Mouse (Mus musculus) forebrain, embryonic 15.5 days (tissue): ENCODE data around the gene Thbs4. TPM values are rescaled to one million over a fixed set of nuclear protein-coding genes. Genes with fewer than 3 reads are reported as not detected.
A peak's percentile ranks its signal among the peaks of the same experiment; 100 is the strongest.

Experiments used
- ATAC-seq: fragments of 200-750 bp; cut with Nextera tagmentation; replicated peaks from 2 replicates; pipeline ENCODE4 v1.8.0; 2017; ENCODE audit warnings: mild to moderate bottlenecking, moderate TSS enrichment, moderate library complexity
- H3K27ac ChIP-seq: fragments of 300-500 bp; sonication (generic); replicated peaks from 2 replicates; pipeline ENCODE4 v1.5.1; 2015; ENCODE audit warnings: mild to moderate bottlenecking, inconsistent platforms
- H3K27me3 ChIP-seq: fragments of 300-500 bp; sonication (generic); 2 replicates; pipeline ENCODE4 v1.6.1; 2015; ENCODE audit warnings: inconsistent platforms
- H3K36me3 ChIP-seq: fragments of 300-500 bp; sonication (generic); 2 replicates; pipeline ENCODE4 v1.6.1; 2015; ENCODE audit warnings: mild to moderate bottlenecking, inconsistent platforms
- H3K4me1 ChIP-seq: fragments of 300-500 bp; sonication (generic); 2 replicates; pipeline ENCODE4 v1.6.1; 2015; ENCODE audit warnings: inconsistent platforms
- H3K4me2 ChIP-seq: fragments of 300-500 bp; sonication (generic); replicated peaks from 2 replicates; pipeline ENCODE4 v1.6.1; 2015; ENCODE audit warnings: mild to moderate bottlenecking, inconsistent platforms
- H3K4me3 ChIP-seq: fragments of 300-500 bp; sonication (generic); 2 replicates; pipeline ENCODE4 v1.5.1; 2015; ENCODE audit warnings: mild to moderate bottlenecking, inconsistent platforms
- H3K9ac ChIP-seq: fragments of 300-500 bp; sonication (generic); replicated peaks from 2 replicates; pipeline ENCODE4 v1.6.1; 2015; ENCODE audit warnings: mild to moderate bottlenecking, inconsistent platforms
- H3K9me3 ChIP-seq: fragments of 300-500 bp; sonication (generic); 2 replicates; pipeline ENCODE4 v1.6.1; 2016; ENCODE audit warnings: inconsistent platforms
- WGBS: fragments of 180-500 bp; shearing (Covaris S2); methylation state at CpG from one replicate; pipeline ENCODE4 v1.1.7; 2015; ENCODE audit warnings: mixed read lengths; 5-methylcytosine and 5-hydroxymethylcytosine counted together
- polyA plus RNA-seq: library from polyadenylated mRNA; unstranded; fragments of >200 nt; fragmentation: Nextera tagmentation; extraction: Ambion mirVana; gene quantifications from 2 replicates; pipeline ENCODE4 v1.2.1, GENCODE M21; 2015

The Thbs4 gene
- polyA plus RNA-seq, 1 experiment from 2014 or later: 1.5 TPM

- H3K36me3 ChIP-seq: no peaks in the 10 kb centered on the region
- no peak overlapping the region for H3K27ac ChIP-seq
- H3K4me1 ChIP-seq: no peaks in the 10 kb centered on the region
- no peaks in the 10 kb centered on the region for H3K9me3 ChIP-seq
- H3K4me2 ChIP-seq: no peak overlapping the region
- H3K9ac ChIP-seq: no peak overlapping the region
- WGBS: 90% methylated on average over 3 of the region's 3 CpGs
- no peaks in the 10 kb centered on the region for H3K27me3 ChIP-seq
- H3K4me3 ChIP-seq: no peak overlapping the region
- ATAC-seq: no peak
Observed at GRCm38 (mm10) chr13:92784311-92784710, 10.3 kb downstream of the Thbs4 start.

- Histone ChIP-seq H3K27ac (no peak overlapping the region), H3K36me3 (no peaks in the 10 kb centered on the region), H3K9ac (no peak overlapping the region), H3K9me3 (no peaks in the 10 kb centered on the region), H3K4me1 (no peaks in the 10 kb centered on the region), H3K27me3 (no peaks in the 10 kb centered on the region), H3K4me3 (no peak overlapping the region), H3K4me2 (no peak overlapping the region)
- WGBS: 88% methylated on average over 4 of the region's 4 CpGs
- no peak for ATAC-seq
Observed at GRCm38 (mm10) chr13:92783551-92783950, 11.1 kb downstream of the Thbs4 start.

DNA sequence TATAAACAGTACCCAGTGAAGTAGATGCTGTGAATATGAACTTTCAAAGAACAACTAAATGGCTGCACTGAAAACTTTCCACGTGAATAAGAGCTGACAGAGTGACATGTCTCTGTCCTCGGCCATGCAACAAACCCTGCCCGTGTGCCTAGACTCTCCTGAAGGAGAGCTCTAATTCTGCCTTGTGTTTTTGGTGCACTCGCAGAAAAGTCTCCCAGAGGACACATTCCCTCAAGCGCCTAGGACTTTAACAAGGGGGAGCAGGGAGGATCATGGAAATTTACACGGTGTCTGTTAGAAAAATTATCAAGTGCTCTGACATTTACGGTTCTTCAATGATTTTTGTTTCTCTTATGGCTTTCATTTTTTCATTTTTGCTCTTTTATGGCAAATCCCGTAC lies 13.7 kb downstream of the Thbs4 start:
- no peaks in the 10 kb centered on the region for H3K27me3 ChIP-seq
- H3K27ac ChIP-seq: no peak overlapping the region
- ATAC-seq: no peak
- H3K9me3 ChIP-seq: no peaks in the 10 kb centered on the region
- H3K36me3 ChIP-seq: no peaks in the 10 kb centered on the region
- H3K4me2 ChIP-seq: no peak overlapping the region
- 82% methylated on average over 8 of the region's 8 CpGs for WGBS
- no peaks in the 10 kb centered on the region for H3K4me1 ChIP-seq
- H3K4me3 ChIP-seq: no peak overlapping the region
- H3K9ac ChIP-seq: no peak overlapping the region

GRCm38 (mm10) chr13:92780076-92780475 lies 14.5 kb downstream of the Thbs4 start:
- no peak overlapping the region for H3K4me3 ChIP-seq

GRCm38 (mm10) chr13:92778642-92779041 lies 16.0 kb downstream of the Thbs4 start:
- no peak overlapping the region for H3K4me3 ChIP-seq
- no peaks in the 10 kb centered on the region for H3K4me1 ChIP-seq
- 84% methylated on average over 7 of the region's 7 CpGs for WGBS
- H3K4me2 ChIP-seq: no peak overlapping the region
- no peaks in the 10 kb centered on the region for H3K36me3 ChIP-seq
- no peaks in the 10 kb centered on the region for H3K27me3 ChIP-seq
- H3K27ac ChIP-seq: no peak overlapping the region
- no peaks in the 10 kb centered on the region for H3K9me3 ChIP-seq
- H3K9ac ChIP-seq: no peak overlapping the region
- no peak for ATAC-seq

More at GRCm38 (mm10) chr13:92780076-92780475, 14.5 kb downstream of the Thbs4 start:
- no peaks in the 10 kb centered on the region for H3K4me1 ChIP-seq
- H3K4me2 ChIP-seq: no peak overlapping the region
- H3K36me3 ChIP-seq: no peaks in the 10 kb centered on the region
- H3K9me3 ChIP-seq: no peaks in the 10 kb centered on the region
- H3K27ac ChIP-seq: no peak overlapping the region
- 90% methylated on average over 4 of the region's 4 CpGs for WGBS
- no peak for ATAC-seq
- H3K27me3 ChIP-seq: no peaks in the 10 kb centered on the region
- H3K9ac ChIP-seq: no peak overlapping the region

DNA sequence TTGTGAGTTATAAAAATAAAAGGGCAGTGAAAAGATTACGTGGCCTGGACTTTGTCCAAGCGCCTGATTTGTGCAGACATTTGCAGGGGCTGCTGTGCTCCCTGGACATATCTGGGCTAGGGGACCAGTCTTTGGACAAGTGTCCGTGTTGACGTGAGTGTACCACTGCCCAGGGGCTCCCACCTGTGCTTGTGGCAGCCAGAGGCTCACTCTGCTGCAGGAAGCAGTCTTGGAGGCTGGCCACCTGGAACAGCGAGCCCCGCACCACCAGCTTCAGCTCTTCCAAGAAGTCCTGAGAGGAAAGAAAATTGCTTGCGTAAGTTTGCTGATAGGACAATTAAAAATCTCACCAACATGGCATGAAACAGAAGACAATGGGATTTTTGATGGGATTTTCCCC lies 18.7 kb downstream of the Thbs4 start:
- Histone ChIP-seq H3K9ac (no peak overlapping the region), H3K27me3 (no peaks in the 10 kb centered on the region), H3K4me3 (no peak overlapping the region), H3K36me3 (no peaks in the 10 kb centered on the region), H3K4me2 (no peak overlapping the region), H3K9me3 (no peaks in the 10 kb centered on the region), H3K4me1 (no peaks in the 10 kb centered on the region), H3K27ac (no peak overlapping the region)
- no peak for ATAC-seq
- WGBS: 78% methylated on average over 7 of the region's 7 CpGs

DNA sequence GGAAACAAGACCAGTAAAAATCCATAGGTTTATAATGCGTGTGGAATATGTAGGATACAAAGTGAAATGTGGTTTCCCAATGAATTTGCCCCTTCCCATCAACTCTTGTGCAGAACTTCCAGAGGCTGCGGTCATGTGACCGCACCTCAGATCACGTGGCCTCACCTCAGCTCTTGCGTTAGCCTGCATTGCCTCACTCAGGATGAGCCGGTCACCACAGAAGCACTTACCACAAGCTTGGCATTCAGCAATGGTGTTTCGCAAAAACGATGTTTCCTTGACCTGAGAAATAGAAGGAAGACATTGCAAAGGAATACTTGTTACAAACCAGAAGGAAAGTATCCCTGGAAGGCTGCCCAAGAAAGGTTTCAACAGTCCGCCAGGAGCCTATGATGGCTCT lies 19.7 kb downstream of the Thbs4 start:
- H3K9ac ChIP-seq: no peak overlapping the region
- 97% methylated on average over 9 of the region's 9 CpGs for WGBS
- no peak for ATAC-seq
- H3K4me2 ChIP-seq: no peak overlapping the region
- no peaks in the 10 kb centered on the region for H3K36me3 ChIP-seq
- no peak overlapping the region for H3K27ac ChIP-seq
- H3K4me3 ChIP-seq: no peak overlapping the region
- H3K27me3 ChIP-seq: no peaks in the 10 kb centered on the region
- H3K4me1 ChIP-seq: no peaks in the 10 kb centered on the region
- no peaks in the 10 kb centered on the region for H3K9me3 ChIP-seq

DNA sequence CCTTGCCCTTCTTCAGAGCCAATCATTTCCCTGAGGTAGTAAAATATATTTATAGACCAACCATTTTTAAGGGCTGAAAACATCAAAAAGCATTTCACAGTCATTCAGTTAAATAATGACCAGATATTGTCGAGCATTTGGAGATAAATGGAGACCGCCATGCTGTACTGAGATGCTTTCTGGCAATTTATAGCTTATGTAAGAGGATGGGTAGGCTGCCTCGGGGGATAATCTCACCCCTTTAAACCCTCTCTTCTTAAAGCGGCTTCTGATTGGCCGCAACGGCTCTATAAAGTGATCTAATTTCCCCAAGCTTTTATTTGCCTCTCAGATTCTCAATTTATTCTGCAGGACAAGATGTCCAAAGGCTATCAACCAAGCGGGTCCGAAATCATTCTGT lies 22.1 kb downstream of the Thbs4 start:
- Histone ChIP-seq H3K9ac (no peak overlapping the region), H3K4me1 (no peaks in the 10 kb centered on the region), H3K9me3 (no peaks in the 10 kb centered on the region), H3K27me3 (no peaks in the 10 kb centered on the region), H3K4me2 (no peak overlapping the region), H3K27ac (no peak overlapping the region), H3K4me3 (no peak overlapping the region), H3K36me3 (no peaks in the 10 kb centered on the region)
- 84% methylated on average over 8 of the region's 8 CpGs for WGBS
- no peak for ATAC-seq

DNA sequence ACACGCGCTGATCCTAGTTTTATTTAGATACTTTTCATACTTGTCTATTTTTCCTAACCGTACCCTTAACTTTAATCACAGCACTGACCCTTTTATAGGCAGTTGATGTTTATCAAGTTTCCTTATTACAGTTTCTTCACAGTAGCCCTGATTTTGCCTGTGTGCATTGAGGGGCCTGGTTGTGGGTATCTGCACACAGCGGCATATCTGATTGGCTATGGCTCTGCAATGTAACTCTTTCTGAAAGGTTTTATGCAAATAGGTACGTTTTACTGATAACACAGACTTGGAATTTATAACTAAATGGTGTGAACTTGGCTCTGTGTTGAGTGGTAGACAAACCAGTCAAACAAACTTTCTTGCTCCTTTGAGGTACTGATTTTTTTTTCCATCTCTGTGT lies 23.1 kb downstream of the Thbs4 start:
- Histone ChIP-seq H3K4me1 (no peaks in the 10 kb centered on the region), H3K9ac (no peak overlapping the region), H3K27ac (no peak overlapping the region), H3K9me3 (no peaks in the 10 kb centered on the region), H3K4me3 (no peak overlapping the region), H3K27me3 (no peaks in the 10 kb centered on the region), H3K4me2 (no peak overlapping the region), H3K36me3 (no peaks in the 10 kb centered on the region)
- ATAC-seq: no peak
- WGBS: 89% methylated on average over 5 of the region's 5 CpGs

DNA sequence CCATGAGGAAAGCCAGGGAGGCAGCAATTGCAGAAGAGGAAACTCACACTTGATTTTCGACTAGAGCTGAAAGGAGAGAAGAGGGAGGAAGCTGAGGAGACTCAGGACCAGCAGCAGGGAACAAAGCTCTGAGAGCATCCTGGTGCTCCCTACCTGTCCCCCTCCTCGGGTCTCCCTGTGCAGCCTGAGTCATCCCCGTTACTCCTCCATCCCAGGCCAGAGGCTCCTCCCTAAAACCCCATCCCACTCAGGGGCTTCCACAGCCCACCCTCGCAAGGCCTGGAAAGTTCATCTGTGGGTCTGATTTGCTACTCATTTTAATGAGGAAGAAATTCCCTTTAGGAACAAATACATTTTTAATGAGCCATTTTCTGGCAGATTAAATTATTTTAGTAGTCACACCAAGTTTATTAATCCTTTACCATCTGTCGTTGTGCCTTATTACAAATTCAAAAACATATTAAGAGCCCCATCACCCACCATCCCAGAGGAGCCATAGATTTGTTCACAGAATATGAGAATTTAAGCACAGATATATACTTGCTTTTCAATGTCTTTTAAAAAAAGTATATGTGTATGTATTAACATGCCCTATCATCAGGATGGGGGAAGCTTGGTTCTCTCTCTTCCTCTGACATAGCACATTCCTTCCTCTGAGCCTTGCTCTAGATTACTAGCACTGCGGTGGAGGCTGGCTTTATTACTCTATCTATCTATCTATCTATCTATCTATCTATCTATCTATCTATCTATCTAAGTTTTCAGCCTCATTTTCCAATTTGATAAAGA lies 29.0 kb downstream of the Thbs4 start:
- no peak overlapping the region for H3K4me3 ChIP-seq
- H3K27me3 ChIP-seq: no peaks in the 10 kb centered on the region
- no peak overlapping the region for H3K9ac ChIP-seq
- WGBS: 64% methylated on average over 6 of the region's 6 CpGs
- peak overlapping the region; percentile 59 for H3K27ac ChIP-seq
- ATAC-seq: 0 out of 2 replicates have a peak, but pooled peaks have one; percentile 55
- no peaks in the 10 kb centered on the region for H3K9me3 ChIP-seq
- no peaks in the 10 kb centered on the region for H3K4me1 ChIP-seq
- H3K4me2 ChIP-seq: no peak overlapping the region
- H3K36me3 ChIP-seq: no peaks in the 10 kb centered on the region

DNA sequence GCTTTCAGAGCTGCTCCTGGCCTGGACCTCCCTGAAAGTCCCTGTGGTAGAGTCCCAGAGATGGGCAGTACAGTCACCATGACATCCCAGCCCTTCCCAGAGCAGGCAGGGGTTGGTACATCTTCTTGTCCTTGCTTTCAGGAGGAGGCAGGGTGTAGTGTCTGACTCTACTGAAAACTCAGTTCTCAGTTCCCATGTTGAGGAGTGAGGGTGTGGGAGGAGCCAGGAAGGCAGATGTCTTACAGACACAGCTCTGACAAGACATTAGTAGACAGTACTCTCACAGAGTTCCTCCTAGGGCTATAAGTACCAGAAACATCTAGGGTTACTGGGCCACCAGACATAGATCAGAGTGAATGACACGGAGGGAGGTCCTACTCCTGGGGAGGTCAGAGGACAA lies 32.3 kb downstream of the Thbs4 start:
- no peaks in the 10 kb centered on the region for H3K4me1 ChIP-seq
- H3K27me3 ChIP-seq: no peaks in the 10 kb centered on the region
- WGBS: 81% methylated on average over 1 of the region's 1 CpGs
- no peak for ATAC-seq
- H3K9ac ChIP-seq: no peak overlapping the region
- H3K4me2 ChIP-seq: no peak overlapping the region
- H3K9me3 ChIP-seq: no peaks in the 10 kb centered on the region
- H3K36me3 ChIP-seq: no peaks in the 10 kb centered on the region
- H3K4me3 ChIP-seq: no peak overlapping the region
- no peak overlapping the region for H3K27ac ChIP-seq

GRCm38 (mm10) chr13:92760519-92760918 lies 34.1 kb downstream of the Thbs4 start:
- H3K4me1 ChIP-seq: no peaks in the 10 kb centered on the region
- H3K27me3 ChIP-seq: no peaks in the 10 kb centered on the region
- no peak for ATAC-seq
- H3K27ac ChIP-seq: no peak overlapping the region
- H3K9me3 ChIP-seq: no peaks in the 10 kb centered on the region
- no peak overlapping the region for H3K9ac ChIP-seq
- no peak overlapping the region for H3K4me3 ChIP-seq
- no peak overlapping the region for H3K4me2 ChIP-seq
- H3K36me3 ChIP-seq: no peaks in the 10 kb centered on the region
- 80% methylated on average over 6 of the region's 6 CpGs for WGBS

DNA sequence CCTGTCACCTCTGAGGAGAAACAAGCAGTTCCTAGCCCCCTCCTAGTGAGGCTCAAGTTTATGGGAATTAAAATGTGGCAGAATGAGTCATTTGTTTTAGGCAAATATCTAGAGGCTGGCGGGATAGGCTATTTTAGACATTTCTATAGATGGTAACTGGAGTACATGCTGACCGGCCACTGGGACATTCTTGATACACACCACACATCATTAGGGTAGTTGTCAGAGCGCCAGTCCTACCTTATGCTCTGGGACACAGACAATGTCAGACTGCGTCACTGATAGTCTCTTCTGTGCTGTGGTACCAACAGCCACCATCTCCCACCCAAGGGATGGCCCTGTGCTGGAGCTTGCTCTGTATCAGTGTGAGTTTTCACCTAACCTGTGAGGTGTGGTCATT lies 35.5 kb downstream of the Thbs4 start:
- Histone ChIP-seq H3K4me2 (no peak overlapping the region), H3K9ac (no peak overlapping the region), H3K9me3 (no peaks in the 10 kb centered on the region), H3K27me3 (no peaks in the 10 kb centered on the region), H3K4me3 (no peak overlapping the region), H3K27ac (no peak overlapping the region), H3K36me3 (no peaks in the 10 kb centered on the region), H3K4me1 (no peaks in the 10 kb centered on the region)
- WGBS: 93% methylated on average over 4 of the region's 4 CpGs
- no peak for ATAC-seq
